8 mouse cellular contexts compared by ENCODE assay signal in the genomic region with DNA sequence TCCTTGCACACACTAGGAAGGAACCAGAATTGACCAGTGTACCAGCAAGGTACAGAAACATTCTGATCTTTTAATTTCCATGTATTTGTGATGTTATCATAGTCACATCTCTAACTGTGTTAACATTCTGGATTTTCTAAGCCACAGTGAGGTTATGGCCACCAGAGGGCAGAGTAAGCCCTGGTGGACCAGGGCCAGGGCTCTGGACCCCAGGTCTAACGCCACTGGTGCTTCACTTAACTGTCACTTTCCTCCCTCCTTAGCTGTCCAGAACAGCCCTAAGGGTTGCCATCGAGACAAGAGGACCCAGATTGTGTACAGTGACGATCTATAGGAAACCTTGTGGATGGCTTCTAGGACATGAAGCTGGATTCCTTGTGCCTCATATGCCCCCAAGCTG. TPM values are rescaled to one million over a fixed set of nuclear protein-coding genes. Genes with fewer than 3 reads are reported as not detected.
A peak's percentile ranks its signal among the peaks of the same experiment; 100 is the strongest.
DNase-seq lines count a peak whose midpoint lies in the region; ATAC-seq and TF ChIP-seq lines count a peak whose summit lies in the region.

No protein-coding gene starts in this region.

- H3K36me3 ChIP-seq in liver, adult 2 months (ENCODE audit: control insufficient read depth, insufficient read depth, low read length): peaks cover 53% of the 10 kb centered on the region
- H3K36me3 ChIP-seq in liver, embryonic 12.5 days: peaks cover 60% of the 10 kb centered on the region
- H3K36me3 ChIP-seq in hindbrain, embryonic 11.5 days (ENCODE audit: control insufficient read depth, insufficient read depth, low read length): 0 out of 2 replicates have a peak, but pooled peaks cover 2% of the 10 kb centered on the region
- peaks cover 48% of the 10 kb centered on the region for H3K36me3 ChIP-seq in lung, embryonic 14.5 days (ENCODE audit: insufficient read depth)

- no peak for ATAC-seq in liver, embryonic 12.5 days
- no peak for ATAC-seq in hindbrain, embryonic 11.5 days (ENCODE audit: low FRiP score)
- peak; percentile 24; the same call in 1 of the 2 replicates for ATAC-seq in lung, embryonic 14.5 days (ENCODE audit: insufficient read depth)

- H3K9me3 ChIP-seq in liver, embryonic 12.5 days (replicated peaks): no peaks in the 10 kb centered on the region
- H3K9me3 ChIP-seq in hindbrain, embryonic 11.5 days (ENCODE audit: control insufficient read depth, low read length): no peaks in the 10 kb centered on the region
- H3K9me3 ChIP-seq in lung, embryonic 14.5 days (ENCODE audit: low read depth, low read length): no peaks in the 10 kb centered on the region

- DNase-seq in adrenal gland, adult (ENCODE audit: inconsistent age in 2 of 2, low spot score in 1 of 2): peak; percentile 54 to 85
- DNase-seq in adrenal gland, postnatal 4 days (ENCODE audit: low spot score in 2 of 2): no peak
- DNase-seq in liver, adult 2 months (ENCODE audit: extremely low read depth, low read depth, low spot score): peak; percentile 25
- DNase-seq in brain, embryonic 14.5 days (ENCODE audit: low read depth): peak; percentile 33
- DNase-seq in hindbrain, embryonic 11.5 days (ENCODE audit: low spot score): peak; percentile 72
- DNase-seq in lung, embryonic 14.5 days: peak; percentile 82
- DNase-seq in spleen, postnatal 4 days (ENCODE audit: low spot score in 2 of 2): peak; percentile 47 to 74

- no peaks in the 10 kb centered on the region for H3K79me2 ChIP-seq in liver, adult 2 months (ENCODE audit: control insufficient read depth, insufficient read depth, low read length)

- WGBS in liver, adult 2 months: 18% methylated on average over 3 of the region's 3 CpGs
- WGBS in liver, embryonic 12.5 days (ENCODE audit: insufficient replicate concordance): 47% methylated on average over 3 of the region's 3 CpGs
- WGBS in hindbrain, embryonic 11.5 days: 43% methylated on average over 3 of the region's 3 CpGs
- WGBS in lung, embryonic 14.5 days: 29% methylated on average over 3 of the region's 3 CpGs

- TF ChIP-seq POLR2A in liver, adult 2 months (IDR thresholded peaks at IDR 0.05; ENCODE audit: extremely low read depth, insufficient read depth, low read length): no peak
- no peak for TF ChIP-seq POLR2A in brain, embryonic 14.5 days (IDR thresholded peaks at IDR 0.05; ENCODE audit: borderline replicate concordance, extremely low read depth, insufficient read depth, insufficient read length, poor library complexity, severe bottlenecking)

- peak overlapping the region; percentile 9; the same call in 1 of the 2 replicates for H3K9ac ChIP-seq in liver, adult 2 months (ENCODE audit: low read depth, low read length)
- H3K9ac ChIP-seq in liver, embryonic 12.5 days: no peak overlapping the region
- no peak overlapping the region for H3K9ac ChIP-seq in hindbrain, embryonic 11.5 days (ENCODE audit: low read depth, low read length)
- H3K9ac ChIP-seq in lung, embryonic 14.5 days: no peak overlapping the region

- H3K4me1 ChIP-seq in liver, adult 2 months (ENCODE audit: control insufficient read depth, insufficient read depth, low read length): peaks cover 53% of the 10 kb centered on the region
- H3K4me1 ChIP-seq in liver, embryonic 12.5 days: peaks cover 19% of the 10 kb centered on the region
- peaks cover 5% of the 10 kb centered on the region; the same call in 1 of the 2 replicates for H3K4me1 ChIP-seq in hindbrain, embryonic 11.5 days (replicated peaks; ENCODE audit: control insufficient read depth, insufficient read depth, low read length)
- peaks cover 7% of the 10 kb centered on the region; the same call in 1 of the 2 replicates for H3K4me1 ChIP-seq in lung, embryonic 14.5 days (ENCODE audit: insufficient read depth)

- no peaks in the 10 kb centered on the region for H3K27me3 ChIP-seq in liver, adult 2 months (ENCODE audit: control insufficient read depth, insufficient read depth, low read length)
- H3K27me3 ChIP-seq in liver, embryonic 12.5 days (replicated peaks): no peaks in the 10 kb centered on the region
- H3K27me3 ChIP-seq in hindbrain, embryonic 11.5 days (ENCODE audit: control insufficient read depth, insufficient read depth, low read length): no peaks in the 10 kb centered on the region
- no peaks in the 10 kb centered on the region for H3K27me3 ChIP-seq in lung, embryonic 14.5 days (ENCODE audit: insufficient read depth, low read length)

- no peak overlapping the region for H3K4me3 ChIP-seq in liver, adult 2 months (ENCODE audit: insufficient read depth, low read depth, low read length)
- no peak overlapping the region for H3K4me3 ChIP-seq in liver, embryonic 12.5 days
- H3K4me3 ChIP-seq in hindbrain, embryonic 11.5 days (ENCODE audit: low read depth, low read length): no peak overlapping the region
- H3K4me3 ChIP-seq in lung, embryonic 14.5 days (ENCODE audit: low read depth, low read length): no peak overlapping the region

- peak; percentile 87 for TF ChIP-seq CTCF in liver, adult 2 months (IDR thresholded peaks at IDR 0.05; ENCODE audit: low read depth, low read length)
- peak; percentile 70 for TF ChIP-seq CTCF in brain, embryonic 14.5 days (IDR thresholded peaks at IDR 0.05; ENCODE audit: borderline replicate concordance, extremely low read depth, insufficient read depth, insufficient read length)
- TF ChIP-seq CTCF in lung, embryonic 14.5 days (IDR thresholded peaks at IDR 0.05; ENCODE audit: low read depth): peak; percentile 83

- peak overlapping the region; percentile 24; the same call in 1 of the 2 replicates for H3K27ac ChIP-seq in liver, adult 2 months (replicated peaks; ENCODE audit: insufficient read depth, low read depth, low read length)
- no peak overlapping the region for H3K27ac ChIP-seq in liver, embryonic 12.5 days
- no peak overlapping the region for H3K27ac ChIP-seq in hindbrain, embryonic 11.5 days (ENCODE audit: low read depth, low read length)
- no peak overlapping the region for H3K27ac ChIP-seq in lung, embryonic 14.5 days (ENCODE audit: low read depth)

- no peak overlapping the region for H3K4me2 ChIP-seq in liver, embryonic 12.5 days
- no peak overlapping the region for H3K4me2 ChIP-seq in hindbrain, embryonic 11.5 days (replicated peaks; ENCODE audit: low read depth, low read length)
- no peak overlapping the region for H3K4me2 ChIP-seq in lung, embryonic 14.5 days

RNA-seq across cellular contexts. Expression of a gene that starts 5.6 kb away (rescaled TPM):
- 10 to 100 TPM; 58.2 to 60.6 TPM for total RNA-seq in adrenal gland, postnatal 4 days (2021)
- 21.9 and 22.0 TPM in 2 replicates for total RNA-seq in liver, adult 2 months (2014; rRNA removed)
- 14.9 and 17.1 TPM in 2 replicates for polyA plus RNA-seq in liver, adult 2 months (2012; rRNA removed)
- 69.3 and 72.0 TPM in 2 replicates for polyA plus RNA-seq in liver, embryonic 12.5 days (2016; fragmentation: Nextera tagmentation; extraction: Ambion mirVana)
- polyA plus RNA-seq in brain, embryonic 14.5 days (2012; rRNA removed): 62.1 and 66.0 TPM in 2 replicates
- polyA plus RNA-seq in hindbrain, embryonic 11.5 days (2014; fragmentation: Nextera tagmentation; extraction: Ambion mirVana): 117 and 138 TPM in 2 replicates
- polyA plus RNA-seq in lung, embryonic 14.5 days (2014; fragmentation: Nextera tagmentation; extraction: Ambion mirVana): 110 and 115 TPM in 2 replicates

RNA-seq across cellular contexts. Expression of a gene that starts 5.8 kb away (rescaled TPM):
- 10 to 100 TPM; 70.9 to 80.2 TPM for total RNA-seq in adrenal gland, postnatal 4 days (2021)
- total RNA-seq in liver, adult 2 months (2014; rRNA removed): 32.0 and 39.4 TPM in 2 replicates
- 51.1 and 61.7 TPM in 2 replicates for polyA plus RNA-seq in liver, adult 2 months (2012; rRNA removed)
- 34.0 and 39.5 TPM in 2 replicates for polyA plus RNA-seq in liver, embryonic 12.5 days (2016; fragmentation: Nextera tagmentation; extraction: Ambion mirVana)
- polyA plus RNA-seq in brain, embryonic 14.5 days (2012; rRNA removed): 88.8 and 119 TPM in 2 replicates
- polyA plus RNA-seq in hindbrain, embryonic 11.5 days (2014; fragmentation: Nextera tagmentation; extraction: Ambion mirVana): 26.9 and 29.9 TPM in 2 replicates
- 44.6 and 50.3 TPM in 2 replicates for polyA plus RNA-seq in lung, embryonic 14.5 days (2014; fragmentation: Nextera tagmentation; extraction: Ambion mirVana)

RNA-seq across cellular contexts. Expression of a gene that starts 6.5 kb away (rescaled TPM):
- total RNA-seq in adrenal gland, postnatal 4 days (2021): 100 to 1,000 TPM in 1 of 2 experiments, 10 to 100 TPM in 1; 18.7 to 137 TPM
- total RNA-seq in liver, adult 2 months (2014; rRNA removed): 1,474 and 1,577 TPM in 2 replicates
- polyA plus RNA-seq in liver, adult 2 months (2012; rRNA removed): 709 and 764 TPM in 2 replicates
- polyA plus RNA-seq in liver, embryonic 12.5 days (2016; fragmentation: Nextera tagmentation; extraction: Ambion mirVana): 83.5 and 85.0 TPM in 2 replicates
- 0.21 and 0.42 TPM in 2 replicates for polyA plus RNA-seq in brain, embryonic 14.5 days (2012; rRNA removed)
- 1.0 and 2.1 TPM in 2 replicates for polyA plus RNA-seq in hindbrain, embryonic 11.5 days (2014; fragmentation: Nextera tagmentation; extraction: Ambion mirVana)
- 1.8 and 2.5 TPM in 2 replicates for polyA plus RNA-seq in lung, embryonic 14.5 days (2014; fragmentation: Nextera tagmentation; extraction: Ambion mirVana)

RNA-seq across cellular contexts. Expression of a gene that starts 19.0 kb away (rescaled TPM):
- total RNA-seq in adrenal gland, postnatal 4 days (2021): 10 to 100 TPM; 72.5 to 73.2 TPM
- total RNA-seq in liver, adult 2 months (2014; rRNA removed): 9.7 and 12.8 TPM in 2 replicates
- 26.3 and 36.6 TPM in 2 replicates for polyA plus RNA-seq in liver, adult 2 months (2012; rRNA removed)
- polyA plus RNA-seq in liver, embryonic 12.5 days (2016; fragmentation: Nextera tagmentation; extraction: Ambion mirVana): 37.0 and 38.8 TPM in 2 replicates
- polyA plus RNA-seq in brain, embryonic 14.5 days (2012; rRNA removed): 73.5 and 101 TPM in 2 replicates
- polyA plus RNA-seq in hindbrain, embryonic 11.5 days (2014; fragmentation: Nextera tagmentation; extraction: Ambion mirVana): 58.6 and 64.9 TPM in 2 replicates
- 56.0 and 71.5 TPM in 2 replicates for polyA plus RNA-seq in lung, embryonic 14.5 days (2014; fragmentation: Nextera tagmentation; extraction: Ambion mirVana)

RNA-seq across cellular contexts. Expression of a gene that starts 19.1 kb away (rescaled TPM):
- 10 to 100 TPM; 49.1 to 49.5 TPM for total RNA-seq in adrenal gland, postnatal 4 days (2021)
- 7.6 and 7.9 TPM in 2 replicates for total RNA-seq in liver, adult 2 months (2014; rRNA removed)
- 16.6 and 19.8 TPM in 2 replicates for polyA plus RNA-seq in liver, adult 2 months (2012; rRNA removed)
- polyA plus RNA-seq in liver, embryonic 12.5 days (2016; fragmentation: Nextera tagmentation; extraction: Ambion mirVana): 18.0 and 18.6 TPM in 2 replicates
- polyA plus RNA-seq in brain, embryonic 14.5 days (2012; rRNA removed): 57.1 and 75.0 TPM in 2 replicates
- 21.7 and 22.7 TPM in 2 replicates for polyA plus RNA-seq in hindbrain, embryonic 11.5 days (2014; fragmentation: Nextera tagmentation; extraction: Ambion mirVana)
- 22.2 and 25.0 TPM in 2 replicates for polyA plus RNA-seq in lung, embryonic 14.5 days (2014; fragmentation: Nextera tagmentation; extraction: Ambion mirVana)

Comparison
In these comparisons a context has a peak if more than half of its experiments do, and no peak if none do; other contexts are left out.
1. DNase-seq: peak in adrenal gland, adult (2 of 2), liver, adult 2 months (single experiment), brain, embryonic 14.5 days (single experiment), hindbrain, embryonic 11.5 days (single experiment), lung, embryonic 14.5 days (single experiment) and spleen, postnatal 4 days (2 of 2); none in adrenal gland, postnatal 4 days (0 of 2).
2. RNA of a gene that starts 6.5 kb away (polyA plus RNA-seq): 709 to 764 TPM in liver, adult 2 months and 83.5 to 85.0 TPM in liver, embryonic 12.5 days; 1.0 to 2.1 TPM in hindbrain, embryonic 11.5 days, 1.8 to 2.5 TPM in lung, embryonic 14.5 days and 0.21 to 0.42 TPM in brain, embryonic 14.5 days; every median in the first group is over 10 times any median in the second.
3. Peak in every context shown above with its lines, with median percentiles within 50 percentile points of each other: CTCF ChIP-seq.